Mouse (Mus musculus) cerebellum, adult 11-12 months (tissue): Measurements from ENCODE around the gene Fndc3b.
A peak's percentile ranks its signal among the peaks of the same experiment; 100 is the strongest.
"Not testable (repeated sequence)": the region's sequence is repeated elsewhere in the genome, so short reads cannot be mapped to it uniquely, and the experiment has no call there.

Source experiments
- DNase-seq: peaks from one replicate; pipeline ENCODE4 v3.0.0; 2022

Gene Fndc3b

DNA sequence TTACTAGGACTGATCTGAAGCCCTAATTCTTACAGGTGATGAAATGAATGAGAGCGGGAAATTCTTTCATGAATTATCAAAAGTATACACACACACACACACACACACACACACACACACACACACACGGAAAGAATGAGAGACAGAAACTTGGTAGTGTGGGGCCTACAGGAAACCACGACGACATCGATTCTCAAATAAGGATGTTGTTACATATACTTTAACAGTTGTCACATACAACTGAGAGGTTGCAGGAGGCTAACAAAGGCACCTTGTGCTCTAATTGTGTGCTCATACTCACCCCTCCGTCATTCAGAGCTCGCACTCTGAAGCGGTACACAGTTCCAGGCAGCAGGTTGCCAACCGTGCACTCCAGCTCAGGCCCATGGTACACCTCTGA, 252.7 kb downstream of the Fndc3b start:
- DNase-seq = no peak

DNA sequence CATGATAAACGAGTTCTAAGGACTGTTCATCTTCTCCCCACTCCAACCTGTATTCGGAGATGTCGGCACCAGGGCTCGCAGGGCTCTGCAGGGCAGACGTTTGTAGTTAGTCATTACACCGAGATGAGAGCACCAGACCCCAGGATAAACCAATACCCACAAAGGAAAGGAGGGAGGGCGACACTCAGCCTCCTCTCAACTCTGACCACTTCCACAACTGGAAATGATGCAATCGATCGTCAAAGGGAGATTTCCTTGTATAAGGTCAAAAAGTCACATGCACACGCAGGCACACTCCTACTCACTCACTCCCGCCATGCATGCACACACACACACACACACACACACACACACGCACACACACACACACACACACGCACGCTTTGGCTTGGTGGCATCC, 254.6 kb downstream of the Fndc3b start:
- no peak for DNase-seq

DNA sequence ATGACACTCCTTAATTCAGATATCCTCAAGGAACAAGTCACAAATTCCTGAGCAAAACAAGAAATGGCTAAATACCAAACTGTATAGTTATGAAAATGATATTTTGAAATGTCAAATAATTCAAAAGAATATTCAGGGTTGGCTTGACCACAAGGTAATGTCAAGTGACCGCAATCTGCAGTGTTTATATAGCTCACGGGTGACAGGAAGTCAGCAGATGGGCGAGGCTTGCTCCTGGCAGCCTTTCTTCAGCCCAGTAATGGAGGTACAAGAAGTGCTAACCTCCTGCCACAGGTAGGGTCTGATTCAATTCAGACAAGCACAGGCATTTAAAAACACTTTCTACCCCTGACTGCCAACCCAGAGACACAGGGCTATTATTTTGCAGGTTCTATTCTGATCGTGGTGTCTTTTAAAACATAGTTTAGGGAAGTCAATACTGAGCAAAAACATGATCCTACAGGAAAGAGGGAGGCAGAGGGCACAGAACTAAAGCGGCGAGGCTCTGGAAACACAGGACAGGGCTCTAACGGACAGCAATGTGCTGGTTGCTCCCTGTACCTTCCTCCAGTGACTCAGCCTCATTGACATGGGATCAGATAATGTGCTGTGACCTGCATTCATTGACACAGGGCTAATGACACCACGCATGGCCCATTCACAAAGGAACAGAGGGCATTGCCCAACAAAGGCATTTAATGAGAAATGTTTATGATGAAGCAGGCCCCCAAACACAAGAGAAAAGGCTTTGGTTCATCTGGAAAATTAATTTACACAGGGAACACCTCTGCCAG, 256.5 kb downstream of the Fndc3b start:
- no peak for DNase-seq

DNA sequence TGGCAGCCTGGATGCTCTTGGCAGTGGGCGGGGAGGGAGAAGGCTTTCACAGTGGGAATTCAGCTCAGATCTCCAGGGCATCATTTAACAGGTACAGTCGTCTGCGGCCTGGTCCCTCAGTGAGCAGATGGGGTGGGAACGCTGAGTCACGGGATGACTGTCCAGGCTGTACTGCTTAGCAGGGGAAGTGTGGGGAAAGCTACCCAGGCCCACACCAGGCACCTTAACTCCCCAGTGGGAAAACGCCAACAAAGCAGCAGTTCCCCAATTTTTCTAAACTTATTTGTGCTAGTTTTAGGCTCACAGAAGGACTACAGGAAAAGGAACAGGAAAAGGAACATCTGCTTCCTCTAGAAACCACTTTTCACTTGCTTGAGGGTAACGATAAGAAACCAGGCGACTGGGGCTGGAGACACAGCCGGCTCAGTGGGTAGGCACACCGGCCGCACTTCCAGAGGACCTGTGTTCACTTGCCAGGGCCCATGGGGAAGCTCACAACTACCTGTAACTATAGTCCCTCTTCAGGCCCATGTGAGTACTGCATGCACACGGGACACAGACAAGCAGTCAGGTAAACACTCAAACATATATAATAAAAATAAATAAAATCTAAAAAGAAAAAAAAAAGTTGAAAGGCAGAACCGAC, 257.5 kb downstream of the Fndc3b start:
- DNase-seq = no peak

DNA sequence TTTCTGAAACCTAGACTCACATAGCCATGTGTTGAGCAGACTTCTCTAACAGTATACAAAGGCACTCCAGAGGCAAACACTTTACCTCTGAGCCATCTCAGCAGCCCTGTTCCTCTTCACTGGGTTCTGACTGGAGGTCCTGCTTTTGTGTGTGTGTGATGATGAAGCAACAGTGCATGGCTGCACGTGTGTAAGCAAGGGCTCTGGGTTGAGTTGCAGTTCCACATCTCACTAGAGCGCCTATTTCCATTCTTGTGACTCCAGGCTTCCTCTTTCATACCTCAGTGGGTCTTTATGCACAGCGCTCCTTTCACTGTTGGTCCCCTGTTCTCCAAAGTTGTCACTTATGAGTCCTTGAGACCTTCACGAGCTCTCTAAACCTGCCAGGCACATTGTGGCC, 261.7 kb downstream of the Fndc3b start:
- DNase-seq = no peak

DNA sequence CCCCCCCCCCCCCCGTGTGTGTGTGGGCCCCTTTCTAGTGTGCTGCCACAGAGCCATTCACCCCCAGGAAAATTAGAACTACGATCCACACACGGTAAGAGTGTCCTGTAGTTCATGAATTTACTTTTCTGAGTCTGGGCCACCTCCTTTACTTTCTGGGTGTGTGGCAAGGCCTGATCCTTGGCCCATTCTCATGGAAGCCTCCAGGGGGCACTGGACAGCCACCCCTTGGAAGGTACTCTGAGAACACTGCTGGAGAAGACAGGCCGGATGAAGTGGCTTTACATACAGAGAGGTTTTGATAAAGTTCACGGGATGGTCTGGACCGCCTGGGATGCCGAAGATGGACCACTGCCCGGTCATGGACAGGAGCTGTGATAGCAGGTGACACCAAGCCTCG, 262.7 kb downstream of the Fndc3b start:
- DNase-seq = no peak

DNA sequence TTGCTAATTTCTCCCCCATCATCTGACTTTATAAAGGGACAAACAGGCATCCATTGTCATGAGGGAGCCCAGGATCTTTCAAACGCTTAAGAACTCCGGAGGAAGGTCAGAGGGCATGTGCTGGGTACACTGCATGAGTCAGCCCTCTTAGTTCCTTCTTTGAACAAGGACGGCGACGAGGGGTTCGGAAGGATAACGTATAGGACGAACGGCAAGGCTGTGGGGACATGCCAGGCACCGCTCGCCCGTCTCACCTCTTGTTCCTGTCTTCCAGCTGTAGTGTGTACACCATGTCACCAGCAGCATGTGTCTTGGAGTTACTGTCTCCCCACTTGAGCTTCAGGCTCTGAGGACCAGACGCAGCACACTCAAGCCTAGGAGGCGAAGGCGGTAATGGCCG, 271.4 kb downstream of the Fndc3b start:
- DNase-seq = no peak

DNA sequence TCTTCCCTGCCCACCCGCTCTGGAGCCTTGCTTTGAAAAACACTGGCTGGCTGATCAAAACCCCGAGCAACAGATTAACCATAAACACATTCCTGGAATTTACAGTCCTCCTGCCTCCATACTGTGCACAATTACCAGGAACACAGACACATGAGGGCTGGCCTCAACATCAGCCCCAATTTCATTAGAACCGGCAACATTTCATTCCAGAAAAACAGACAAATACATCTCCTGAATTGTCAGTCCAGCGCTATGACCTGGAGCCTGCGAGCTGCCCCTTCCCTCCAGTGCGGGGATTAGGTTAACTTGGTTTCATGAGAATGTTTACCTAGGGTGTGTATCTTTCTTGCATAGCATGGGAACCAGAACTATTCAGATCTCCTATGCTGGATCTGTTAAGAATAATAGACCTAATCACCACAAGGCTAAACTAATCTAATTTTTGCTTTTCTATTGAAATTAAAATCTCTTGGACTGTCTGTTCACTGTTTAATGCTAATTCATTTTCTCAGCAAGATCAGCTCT, 275.9 kb downstream of the Fndc3b start:
- DNase-seq = no peak

DNA sequence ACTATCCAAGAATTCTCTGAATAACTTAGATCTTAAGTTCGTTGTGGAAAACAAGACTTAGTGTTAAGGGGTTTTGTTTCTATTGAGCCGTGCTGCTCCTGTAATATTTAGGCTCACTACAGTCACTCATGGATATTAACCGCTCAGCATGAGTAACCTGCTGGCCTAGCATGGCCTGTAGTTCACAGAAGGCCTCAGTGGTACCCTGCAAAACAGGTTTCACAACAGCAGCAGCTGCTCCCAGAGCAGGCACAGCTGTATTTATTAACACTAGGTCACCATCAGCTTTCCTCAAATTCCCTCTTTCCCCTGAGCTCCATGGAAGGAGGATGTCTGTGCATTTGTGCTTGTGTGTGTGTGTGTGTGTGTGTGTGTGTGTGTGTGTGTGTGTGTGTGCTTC, 278.1 kb downstream of the Fndc3b start:
- no peak for DNase-seq

DNA sequence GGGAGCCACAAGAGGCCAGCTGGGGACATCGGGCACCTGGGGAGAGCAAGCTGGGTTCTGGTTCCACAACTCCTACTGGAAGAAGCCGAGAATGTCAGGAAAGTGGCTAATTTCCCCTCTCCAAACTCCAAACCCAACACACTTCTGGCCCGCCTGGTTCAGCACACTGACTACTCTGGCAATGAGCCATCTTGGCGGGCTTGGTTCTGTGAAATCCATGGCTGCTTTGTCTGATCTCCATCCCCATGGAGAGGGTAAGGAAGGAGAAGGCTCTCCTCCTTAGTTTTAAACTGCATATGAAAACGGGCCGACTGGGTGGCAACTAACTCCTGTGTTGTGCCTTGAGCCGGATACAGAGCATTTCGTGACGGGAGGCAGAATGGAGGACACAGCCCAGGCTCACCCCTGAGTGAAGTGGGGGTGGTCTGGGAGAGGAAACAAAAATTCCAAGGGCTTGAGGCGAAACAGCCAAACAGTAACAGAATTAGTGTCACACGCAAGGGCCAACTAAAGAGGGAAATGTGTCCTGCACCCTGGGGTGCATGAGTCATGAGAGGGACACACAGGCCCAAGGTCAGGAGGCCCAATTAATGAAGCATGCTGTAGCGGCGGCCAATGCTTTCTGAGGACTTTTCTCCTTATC, 280.4 kb downstream of the Fndc3b start:
- DNase-seq = peak; percentile 15

DNA sequence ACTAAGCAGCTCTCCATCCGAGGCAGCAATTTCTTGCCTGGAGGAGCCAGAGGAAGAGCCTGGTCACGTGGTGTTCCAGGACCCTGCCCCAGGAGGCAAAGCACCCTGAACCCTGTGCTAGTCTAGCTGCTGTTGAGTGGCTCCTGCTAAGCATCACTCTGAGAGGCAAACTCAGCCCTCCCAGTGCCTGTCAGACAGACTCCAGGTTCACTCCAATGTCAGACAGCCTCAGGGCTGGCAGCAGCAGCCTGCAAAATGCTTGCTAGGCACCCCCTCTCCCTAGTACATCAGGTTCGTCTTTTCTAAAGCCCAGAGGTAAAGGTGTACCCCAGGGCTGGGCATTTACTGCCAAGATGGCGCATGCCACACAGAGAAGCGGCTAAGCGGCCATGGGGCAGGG, 283.7 kb downstream of the Fndc3b start:
- DNase-seq = no peak

DNA sequence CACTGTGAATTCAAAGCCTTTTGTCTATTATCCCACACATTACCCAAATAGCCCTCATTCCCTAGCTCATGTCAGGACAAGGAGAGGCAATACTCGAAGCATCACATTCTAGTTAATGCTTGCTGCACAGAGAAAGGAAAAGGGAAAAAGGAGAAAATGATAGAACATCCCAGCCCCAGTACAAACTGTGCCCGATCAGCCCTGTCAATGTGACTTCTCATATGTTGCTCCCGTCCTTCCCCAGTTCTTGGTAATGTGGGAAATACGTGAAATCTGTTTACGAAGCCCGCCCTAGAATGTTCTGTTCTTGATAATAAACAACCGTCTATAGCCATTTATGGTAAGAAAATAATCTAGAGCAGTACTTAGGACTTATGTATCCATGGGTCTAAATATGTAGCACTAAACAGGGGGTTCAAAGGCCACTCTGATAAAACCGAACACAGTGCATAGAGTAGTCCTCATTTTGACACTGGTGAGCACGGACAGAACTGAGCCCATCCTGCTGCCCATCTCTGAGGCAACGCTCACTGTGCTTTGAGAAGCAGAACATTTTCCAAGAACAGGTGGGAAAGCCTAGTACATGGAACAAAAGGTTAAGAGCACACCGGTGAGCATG, 286.9 kb downstream of the Fndc3b start:
- DNase-seq = no peak

DNA sequence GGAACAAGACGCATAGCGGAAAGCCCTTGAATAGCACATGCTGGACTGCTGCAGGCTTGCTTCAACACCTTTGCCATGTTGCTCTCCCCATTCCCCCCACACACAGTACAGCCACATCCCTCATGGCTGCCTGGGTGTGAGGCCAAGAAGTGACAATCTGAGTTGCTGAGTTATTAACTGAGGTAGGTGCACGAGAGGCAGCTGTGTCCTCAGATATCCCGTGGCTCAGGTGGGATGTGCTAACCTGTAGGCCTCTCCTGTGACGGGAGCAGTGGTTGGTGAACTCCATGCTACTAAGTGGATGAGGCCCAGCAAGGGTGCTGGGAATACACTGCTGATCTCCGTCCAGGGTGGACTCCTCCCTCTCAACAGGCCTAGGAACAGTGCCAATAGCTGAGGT, 288.6 kb downstream of the Fndc3b start:
- no peak for DNase-seq

DNA sequence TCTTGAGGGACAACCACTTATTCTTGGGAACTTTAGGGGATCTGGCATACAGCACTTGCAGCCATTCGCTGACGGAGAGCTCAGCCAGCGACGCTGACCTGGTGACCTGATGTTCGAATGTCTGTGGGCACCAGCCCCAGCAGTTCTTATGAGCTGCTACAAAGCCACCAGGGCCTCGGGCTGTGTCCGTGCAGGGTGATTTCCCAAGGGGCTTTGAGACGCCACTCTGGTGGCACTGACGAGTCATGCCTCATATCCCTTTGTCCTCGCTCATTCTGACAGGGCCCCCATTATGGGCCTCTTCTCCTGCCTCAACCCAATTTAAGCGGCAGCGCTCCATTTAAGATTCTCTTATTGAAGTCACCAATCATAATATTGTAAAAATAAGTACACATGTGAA, 289.1 kb downstream of the Fndc3b start:
- no peak for DNase-seq

DNA sequence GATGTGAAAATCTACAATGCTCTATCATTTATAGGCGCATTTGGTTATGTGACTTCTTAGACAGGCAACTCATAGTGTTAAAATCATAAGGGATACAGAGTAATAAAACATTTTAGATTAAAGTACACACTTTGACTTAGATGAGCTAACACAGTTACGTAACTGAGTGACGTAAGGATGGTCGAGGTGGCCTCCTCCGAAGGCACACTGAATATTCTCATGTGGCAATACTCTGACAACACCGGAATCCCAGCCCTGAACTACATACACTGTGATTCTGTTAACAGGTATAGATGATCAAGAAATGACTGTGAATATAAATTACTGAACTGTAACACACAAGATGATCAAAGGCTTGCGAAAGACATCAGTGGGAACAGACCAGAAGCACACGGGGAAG, 292.5 kb downstream of the Fndc3b start:
- DNase-seq = no peak

DNA sequence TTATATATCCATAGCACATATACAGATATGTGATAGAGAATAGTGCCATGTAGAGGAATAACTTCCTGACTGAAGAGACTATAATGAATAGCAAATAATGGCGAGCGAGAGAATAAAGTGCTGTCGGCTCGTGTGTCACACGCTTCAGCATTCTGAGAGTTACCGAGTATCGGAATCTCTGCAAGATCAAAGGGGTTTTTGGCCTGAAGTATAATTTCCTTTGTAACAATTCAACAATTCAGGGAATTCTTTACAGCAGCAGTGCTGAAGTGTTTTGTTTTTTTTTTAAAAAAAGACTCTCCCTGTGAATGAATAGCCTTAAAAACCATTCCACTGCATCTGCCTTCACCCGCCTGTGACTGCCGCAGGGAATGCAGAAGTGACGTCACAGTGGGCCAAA, 294.3 kb downstream of the Fndc3b start:
- no peak for DNase-seq

DNA sequence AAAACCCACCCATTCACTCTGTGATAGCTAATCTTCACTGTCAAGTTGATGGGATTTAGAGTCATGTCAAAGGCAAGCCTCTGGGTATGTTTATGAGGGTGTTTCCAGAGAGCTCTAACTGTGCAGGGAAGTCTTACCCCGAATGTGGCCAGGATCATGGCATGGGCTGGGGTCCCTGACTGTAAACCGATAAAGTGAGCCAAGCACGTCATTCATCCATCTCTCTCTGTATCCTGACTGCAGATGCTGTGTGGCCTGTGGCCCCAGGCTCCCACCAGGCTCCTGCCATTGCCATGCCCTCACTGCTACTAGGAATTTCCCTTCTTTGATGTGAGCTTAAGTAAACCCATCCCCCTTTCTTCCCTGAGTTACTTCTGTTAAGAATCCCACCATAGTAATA, 297.5 kb downstream of the Fndc3b start:
- no peak for DNase-seq

DNA sequence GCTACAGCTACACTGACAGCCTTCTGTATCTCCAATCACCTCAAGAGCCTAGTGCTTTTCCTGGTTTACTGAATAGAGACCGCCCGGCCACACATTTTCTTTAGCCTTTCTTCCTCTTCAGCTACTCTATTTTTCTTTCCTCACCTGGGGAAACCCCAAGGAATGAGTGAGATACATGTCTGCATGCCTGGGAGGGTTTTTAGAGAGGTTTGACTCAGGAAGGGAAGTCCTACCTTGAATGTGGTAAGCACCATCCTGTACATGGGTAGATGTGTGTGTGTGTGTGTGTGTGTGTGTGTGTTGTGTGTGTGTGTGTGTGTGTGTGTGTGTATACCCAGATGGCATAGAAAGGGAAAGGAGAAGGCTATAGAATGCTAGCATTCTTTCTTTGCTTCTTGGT, 299.8 kb downstream of the Fndc3b start:
- DNase-seq = no peak

DNA sequence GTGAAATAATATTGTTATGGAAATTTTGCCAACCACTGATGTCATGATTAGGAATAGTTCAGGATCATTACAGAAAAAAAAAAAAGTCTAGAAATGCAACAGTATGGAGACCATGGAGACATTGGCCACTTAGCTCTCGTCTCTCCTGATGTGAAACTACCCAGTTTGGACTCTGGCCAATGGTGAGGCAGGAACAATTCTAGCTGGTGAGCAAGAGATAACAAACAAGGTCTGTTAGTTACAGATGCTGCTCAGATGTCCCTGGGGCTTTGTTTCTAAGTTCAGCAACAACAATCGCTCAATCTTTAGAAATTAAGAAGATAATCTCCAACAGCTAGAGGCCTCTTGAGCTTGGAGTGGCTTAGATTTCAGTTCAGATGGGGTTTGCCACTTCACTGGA, 302.5 kb downstream of the Fndc3b start:
- no peak for DNase-seq

DNA sequence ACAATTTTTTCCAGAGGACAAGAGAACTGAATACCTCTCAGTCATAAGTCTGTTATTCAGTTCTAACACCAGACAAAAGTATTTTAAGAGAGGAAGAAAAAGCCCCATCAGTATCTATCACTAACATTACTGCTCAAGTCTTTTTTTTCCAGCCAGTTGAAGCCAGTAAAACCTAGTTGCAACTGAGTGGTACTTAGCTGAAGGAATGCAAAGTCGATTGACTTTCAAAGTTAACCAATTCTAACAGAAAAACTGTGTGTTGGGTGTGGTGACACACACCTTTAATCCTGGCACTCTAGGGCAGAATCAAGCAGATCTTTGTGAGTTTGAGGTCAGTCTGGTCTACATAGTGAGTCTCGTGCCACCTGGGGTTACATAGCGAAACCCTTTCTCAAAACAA, 304.7 kb downstream of the Fndc3b start:
- no peak for DNase-seq

DNA sequence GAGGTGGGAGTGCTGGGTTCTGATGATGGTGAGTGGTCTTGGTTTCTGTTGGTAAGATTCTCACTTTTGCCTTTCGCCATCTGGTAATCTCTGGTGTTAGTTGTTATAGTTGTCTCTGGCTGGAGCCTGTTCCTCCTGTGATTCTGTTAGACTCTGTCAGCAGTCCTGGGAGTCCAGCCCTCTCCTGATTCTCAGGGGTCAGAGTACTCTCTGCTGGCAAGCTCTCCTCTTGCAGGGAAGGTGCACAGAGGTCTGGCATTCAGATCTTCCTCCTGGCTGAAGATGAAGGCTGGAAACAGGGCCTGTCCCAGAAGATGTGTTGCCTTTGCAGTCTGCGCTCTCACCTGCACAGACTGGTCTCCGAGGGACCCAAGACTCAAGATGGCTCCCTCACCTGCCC, 310.1 kb downstream of the Fndc3b start:
- DNase-seq = not testable (repeated sequence)

DNA sequence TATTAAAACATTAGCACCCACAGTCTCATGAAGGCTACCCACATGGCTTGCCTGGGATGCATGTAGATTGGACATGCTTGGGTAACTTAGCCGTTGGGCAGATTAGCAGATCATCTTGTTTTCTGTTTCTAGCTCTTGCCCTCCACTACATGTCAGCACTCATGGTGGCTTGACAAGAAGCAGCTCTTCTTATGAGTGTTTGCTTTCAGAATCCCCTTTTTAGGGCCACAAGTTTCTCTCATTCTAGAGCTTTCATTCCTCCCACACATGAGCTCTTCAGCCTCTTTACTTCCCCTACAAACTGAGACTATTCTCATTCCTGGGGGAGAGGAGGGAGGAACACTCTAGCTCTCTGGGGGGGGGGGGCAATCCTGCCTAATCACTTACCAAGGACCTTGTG, 321.2 kb downstream of the Fndc3b start:
- no peak for DNase-seq

DNA sequence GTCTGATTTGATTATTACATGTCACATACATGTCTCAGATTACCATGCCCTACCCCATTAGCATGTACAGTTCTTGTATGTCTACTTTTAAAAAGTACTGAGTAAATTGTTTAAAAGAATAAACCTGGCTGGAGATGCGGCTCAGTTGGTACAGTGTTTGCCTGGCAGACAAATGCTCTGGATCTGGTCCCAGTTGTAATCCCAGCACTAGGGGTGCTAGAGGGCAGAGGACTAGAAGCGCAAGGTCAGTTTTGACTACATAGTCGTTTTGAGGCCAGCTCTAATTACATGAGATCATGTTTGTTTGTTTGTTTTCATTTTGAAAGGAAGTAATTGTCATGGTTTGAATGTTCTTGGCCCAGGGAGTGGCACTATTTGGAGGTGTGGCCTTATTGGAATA, 326.3 kb downstream of the Fndc3b start:
- DNase-seq = no peak

DNA sequence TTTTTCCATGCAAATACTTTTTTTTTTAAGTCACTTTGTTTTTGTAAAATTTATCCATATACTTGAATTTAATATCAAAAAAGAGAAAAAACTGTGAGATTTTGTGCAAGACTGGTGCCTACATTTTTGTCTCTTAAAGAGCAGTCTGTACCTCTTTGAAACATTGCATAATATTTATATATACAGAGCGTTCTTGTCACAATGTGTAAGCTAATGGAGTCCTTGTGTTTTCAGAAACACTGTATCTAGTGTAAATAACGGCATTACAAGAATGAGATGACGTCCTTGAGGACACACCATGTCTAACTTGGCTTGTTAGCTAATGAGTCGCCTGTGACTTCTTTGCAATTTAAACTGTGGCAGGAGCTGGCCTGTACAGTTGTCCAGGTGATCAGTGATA, 333.2 kb downstream of the Fndc3b start:
- DNase-seq = no peak
